Mouse (Mus musculus): ENCODE measurements around the gene Krtap19-5. TPM values are rescaled to one million over a fixed set of nuclear protein-coding genes. Genes with fewer than 3 reads are reported as not detected.

Gene Krtap19-5
- total RNA-seq (2021), result not detected
- long read RNA-seq, experiment 1, result 0 reads
- long read RNA-seq, experiment 2, result 0 reads

DNA sequence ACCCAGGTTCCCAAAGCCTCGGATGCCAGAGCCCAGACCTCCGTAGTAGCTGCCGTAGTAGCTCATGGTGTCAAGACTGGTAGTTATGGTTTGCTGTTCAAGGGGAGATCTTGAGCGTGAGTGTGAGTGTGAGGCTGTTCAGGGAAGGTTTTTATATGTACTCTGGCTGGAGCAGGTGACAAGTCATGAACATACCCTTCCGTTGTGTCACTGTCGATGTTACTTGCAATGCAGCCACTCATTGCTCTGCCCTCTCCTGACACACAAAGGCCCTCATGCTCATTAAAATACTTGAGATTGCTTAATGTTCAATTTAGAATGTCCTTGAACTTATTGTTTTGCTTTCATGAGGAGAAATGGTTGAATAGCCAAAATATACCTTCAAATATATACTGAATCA is at the start of gene Krtap19-5:
Krtap19-5 (minus strand) TSS at position 101 of the 400 bp plus-strand sequence.
- DNase-seq, result no peak

DNA sequence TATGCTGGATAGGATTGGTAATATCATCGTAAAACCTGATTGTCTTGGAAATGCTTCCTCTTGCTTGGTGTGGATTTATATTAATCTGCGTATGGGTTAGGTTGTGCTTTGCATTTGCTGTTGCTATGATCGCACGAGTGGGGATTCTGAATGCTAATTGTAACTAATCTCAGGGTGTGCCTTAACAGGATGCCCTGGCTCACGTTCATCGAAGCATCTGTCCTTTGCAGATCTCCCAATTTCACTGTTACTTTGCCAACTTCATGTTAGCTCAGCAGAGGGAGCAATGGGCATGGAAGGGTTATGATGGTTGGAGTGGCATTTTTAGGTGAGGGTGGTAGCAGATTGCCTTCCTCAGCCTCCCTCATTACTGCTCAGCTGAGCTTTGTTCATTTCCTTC is 44.8 kb upstream of the Krtap19-5 start:
- no peak for DNase-seq

DNA sequence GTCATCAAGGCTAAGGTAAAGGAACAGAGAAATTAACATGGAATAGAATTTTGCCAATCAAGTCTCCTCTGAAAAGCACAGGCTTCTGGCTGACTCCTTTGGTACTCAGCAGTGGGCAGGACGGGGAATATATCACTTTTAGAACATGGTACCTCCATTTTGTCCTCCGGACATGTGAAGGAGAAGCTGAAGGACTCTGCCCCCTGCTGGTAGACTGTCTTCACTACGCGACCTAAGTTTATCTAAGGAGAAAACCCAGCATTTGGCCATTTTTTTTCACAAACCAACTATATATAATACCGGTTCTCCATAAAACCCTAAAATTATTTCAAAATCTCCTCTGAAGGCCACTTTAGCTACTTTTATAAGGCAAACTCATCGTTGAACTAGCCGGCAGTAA is 42.0 kb upstream of the Krtap19-5 start:
- no peak for DNase-seq

DNA sequence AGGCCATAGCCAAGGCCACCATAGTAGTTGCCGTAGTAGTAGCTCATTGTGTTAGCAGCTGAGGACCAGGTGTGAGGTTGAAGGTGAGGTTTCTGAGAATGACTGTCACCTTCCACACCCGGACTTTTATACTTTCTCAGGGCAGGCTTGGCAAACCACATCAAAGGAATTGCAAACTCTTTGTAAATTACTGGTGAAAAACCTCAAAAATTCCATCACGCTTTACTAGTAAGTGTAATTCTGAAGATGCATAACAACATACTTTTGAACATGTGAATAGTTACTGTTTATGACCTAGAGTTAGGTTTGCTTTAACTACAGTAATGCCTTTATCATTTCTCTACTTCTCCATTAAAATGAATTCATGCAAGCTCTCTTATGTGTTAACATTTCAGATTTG is 35.9 kb upstream of the Krtap19-5 start, which contains the start of gene Krtap19-9b:
Krtap19-9b (minus strand) TSS at position 101 of the 400 bp plus-strand sequence.
- no peak for DNase-seq

DNA sequence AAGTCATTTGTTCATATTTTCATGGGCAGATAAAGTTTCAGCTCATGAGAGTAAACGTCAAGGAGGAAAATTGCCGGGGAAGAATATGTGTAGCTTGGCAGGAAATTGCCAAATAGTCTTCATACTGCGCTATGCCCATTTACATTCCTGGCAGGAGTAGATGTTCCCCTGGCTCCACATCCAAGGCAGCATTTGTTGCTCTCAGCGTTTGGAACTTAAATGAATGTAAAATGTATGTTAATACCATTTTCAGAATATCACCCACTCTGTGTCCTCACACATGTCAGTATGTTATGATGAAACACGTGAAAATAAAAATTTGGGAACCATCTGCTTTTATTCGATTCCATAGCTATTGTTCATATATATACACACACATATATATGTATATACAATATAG is 9.4 kb downstream of the Krtap19-5 start:
- DNase-seq, result no peak

DNA sequence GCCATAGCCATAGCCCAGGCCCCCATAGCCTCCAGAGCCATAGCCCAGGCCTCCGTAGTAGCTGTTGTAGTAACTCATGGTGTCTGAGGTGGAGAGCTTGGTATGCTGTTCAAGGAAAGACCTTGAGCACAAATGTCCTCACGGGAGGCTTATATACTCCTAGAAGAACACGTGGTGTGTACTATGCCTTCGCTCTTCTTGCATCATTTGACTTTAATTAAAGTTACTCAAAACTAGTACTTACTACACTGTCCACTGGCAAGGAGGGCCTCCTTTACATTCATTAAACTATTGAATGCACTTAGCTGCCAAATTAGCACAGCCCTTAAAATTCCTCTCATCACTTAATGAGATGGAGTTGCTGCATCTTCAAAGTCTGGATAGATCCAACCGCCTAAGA is 11.3 kb downstream of the Krtap19-5 start, which contains the start of gene Krtap19-4:
Krtap19-4 (minus strand) TSS at position 101 of the 400 bp plus-strand sequence.
- DNase-seq, result no peak

DNA sequence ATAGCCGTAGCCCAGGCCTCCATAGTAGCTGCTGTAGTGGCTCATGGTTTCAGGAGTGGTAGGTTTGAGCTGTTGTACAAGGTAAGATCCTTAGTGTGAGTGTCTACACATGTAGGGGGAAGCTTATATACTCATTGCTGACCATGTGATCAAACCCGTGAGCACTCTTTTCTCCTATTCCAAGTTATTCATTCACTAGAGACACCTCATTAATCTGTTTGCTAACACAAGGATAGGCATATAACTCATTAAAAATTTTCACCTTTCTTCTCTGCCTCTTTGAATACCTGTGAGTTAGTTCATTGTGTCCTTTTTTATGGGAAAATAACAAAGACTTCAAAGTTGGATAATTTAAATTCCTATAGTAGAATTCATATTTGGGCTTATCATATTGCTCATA is 18.3 kb downstream of the Krtap19-5 start, which contains the start of gene Krtap19-3:
Krtap19-3 (minus strand) TSS at position 101 of the 400 bp plus-strand sequence.
- no peak for DNase-seq

DNA sequence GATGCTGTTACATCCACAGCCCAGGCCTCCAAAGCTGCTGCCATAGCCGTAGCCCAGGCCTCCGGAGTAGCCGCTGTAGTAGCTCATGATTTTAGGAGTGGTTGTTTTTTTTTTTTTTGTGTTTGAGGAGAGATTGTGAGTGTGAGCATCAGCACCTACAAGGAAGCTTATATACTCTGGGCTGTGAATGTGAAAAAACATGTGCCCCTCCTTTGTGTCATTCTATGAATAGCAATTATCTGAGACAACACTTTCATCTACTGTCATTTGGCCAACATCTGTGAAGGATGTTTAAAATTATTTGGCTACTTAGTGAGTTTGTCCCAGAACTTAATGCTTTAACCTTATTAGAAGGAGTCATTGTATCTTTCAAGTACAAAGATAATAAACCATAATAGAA is 22.1 kb downstream of the Krtap19-5 start, which contains the start of gene Krtap19-2:
Krtap19-2 (minus strand) TSS at position 101 of the 400 bp plus-strand sequence.
- no peak for DNase-seq

DNA sequence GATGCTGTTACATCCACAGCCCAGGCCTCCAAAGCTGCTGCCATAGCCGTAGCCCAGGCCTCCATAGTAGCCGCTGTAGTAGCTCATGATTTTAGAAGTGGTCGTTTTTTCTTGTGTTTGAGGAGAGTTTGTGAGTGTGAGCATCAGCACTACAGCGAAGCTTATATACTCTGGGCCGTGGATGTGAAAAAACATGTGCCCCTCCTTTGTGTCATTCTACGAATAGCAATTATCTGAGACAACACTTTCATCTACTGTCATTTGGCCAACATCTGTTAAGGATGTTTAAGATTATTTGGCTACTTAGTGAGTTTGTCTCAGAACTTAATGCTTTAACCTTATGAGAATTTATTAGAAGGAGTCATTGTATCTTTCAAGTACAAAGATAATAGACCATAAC is 26.9 kb downstream of the Krtap19-5 start, which contains the start of gene Krtap19-1:
Krtap19-1 (minus strand) TSS at position 101 of the 400 bp plus-strand sequence.
- DNase-seq, result no peak

DNA sequence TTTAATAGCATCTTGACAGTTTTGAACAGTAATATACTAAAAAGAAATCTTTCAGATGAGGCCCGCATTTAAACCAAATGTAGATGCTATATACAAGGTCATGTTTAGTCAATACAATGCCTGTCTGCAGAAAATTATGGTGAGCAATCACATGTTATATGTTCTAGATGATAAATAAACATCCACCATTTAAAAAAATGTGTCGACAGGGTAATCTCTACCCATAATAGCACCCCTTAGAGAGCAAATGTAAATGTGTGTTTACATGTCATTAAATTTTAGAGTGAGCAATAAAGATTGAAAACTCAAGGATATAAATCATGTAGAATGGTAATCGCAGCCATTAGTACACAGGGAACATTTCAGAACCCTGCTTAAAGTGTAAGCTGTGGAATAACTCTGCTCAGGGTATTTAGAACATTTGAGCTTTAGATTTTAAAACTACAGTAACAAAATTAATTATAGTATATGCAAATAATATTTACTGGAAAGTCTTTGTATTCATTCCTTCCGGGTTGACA is 31.3 kb downstream of the Krtap19-5 start:
- no peak for DNase-seq

DNA sequence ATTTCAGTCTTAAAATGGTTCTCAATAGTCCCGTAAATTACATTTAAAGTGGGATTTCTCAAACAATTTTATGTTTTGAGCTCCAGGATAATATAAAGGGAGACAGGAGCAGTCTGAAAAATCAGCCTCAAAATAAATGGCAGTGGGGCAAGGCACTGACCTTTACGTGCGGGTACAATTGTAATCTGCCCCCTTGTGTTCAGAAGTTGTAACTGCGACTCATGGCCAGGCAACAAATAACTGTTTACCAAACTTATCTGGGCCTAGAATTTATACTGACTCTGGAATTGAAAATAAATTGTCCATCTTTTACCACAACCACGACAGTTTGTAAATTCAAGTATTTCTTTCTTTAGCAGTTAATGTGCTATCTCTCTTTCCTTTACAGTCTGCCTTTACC is 44.8 kb downstream of the Krtap19-5 start:
- peak in 1 of 2 experiments; percentile 4 for DNase-seq

DNA sequence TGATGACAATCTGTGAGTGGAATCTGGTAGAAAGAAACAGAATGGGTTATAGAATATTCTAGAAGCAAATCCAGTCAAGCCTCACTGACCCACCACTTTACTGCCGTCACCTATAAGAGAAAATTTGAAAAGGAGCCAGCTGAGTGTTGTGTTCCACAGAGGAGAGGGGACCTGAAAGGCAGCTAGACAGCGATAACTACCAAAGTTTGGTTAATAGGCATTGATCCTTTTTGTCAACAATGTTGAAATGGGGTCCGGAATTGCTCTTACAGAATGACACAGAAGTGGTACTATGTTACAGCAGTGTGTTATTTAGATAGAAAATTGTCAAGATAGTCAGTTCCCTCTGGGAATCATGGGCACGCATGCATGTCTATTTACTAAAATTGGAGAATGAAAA is 47.7 kb downstream of the Krtap19-5 start:
- DNase-seq, result no peak

DNA sequence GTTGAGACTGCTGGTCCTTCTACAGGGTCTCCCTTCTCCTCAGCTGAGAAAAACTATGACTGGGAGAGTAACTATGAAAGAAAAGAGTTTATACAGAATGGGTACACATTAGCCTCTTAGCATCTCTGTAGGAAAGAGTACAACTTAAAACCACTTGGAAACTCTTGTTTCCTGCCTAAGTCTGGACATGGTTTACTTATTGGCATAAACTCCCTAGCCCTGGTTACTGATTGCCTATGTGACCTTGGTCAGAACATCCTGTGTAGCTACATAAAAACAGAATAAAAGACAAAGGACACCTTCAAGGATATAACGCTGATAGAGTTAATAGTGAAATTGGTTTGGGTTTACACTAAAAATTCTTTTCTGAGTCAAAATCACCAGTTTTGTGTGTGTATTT is 48.9 kb downstream of the Krtap19-5 start:
- DNase-seq, result no peak

Other genes starting within 250 kb of the Krtap19-5 start
- gene Krtap26-1, start 248.7 kb downstream of the Krtap19-5 start, total RNA-seq (2021), result not detected
- not detected for gene Krtap27-1, start 224.8 kb downstream of the Krtap19-5 start, total RNA-seq (2021)
- gene 2310061N02Rik, start 188.5 kb downstream of the Krtap19-5 start, total RNA-seq (2021), result not detected
- gene Krtap13-1, start 167.6 kb downstream of the Krtap19-5 start, total RNA-seq (2021), result not detected
- gene Krtap13, start 144.8 kb downstream of the Krtap19-5 start, total RNA-seq (2021), result not detected
- gene 2310034C09Rik, start 137.6 kb downstream of the Krtap19-5 start, total RNA-seq (2021), result not detected
- not detected for gene 2310057N15Rik, start 122.3 kb downstream of the Krtap19-5 start, total RNA-seq (2021)
- not detected for gene Gm5965, start 118.6 kb downstream of the Krtap19-5 start, total RNA-seq (2021)
- gene Gm20741, start 84.2 kb downstream of the Krtap19-5 start, total RNA-seq (2021), result not detected
- not detected for gene Krtap15, start 76.2 kb downstream of the Krtap19-5 start, total RNA-seq (2021)
- gene Krtap14, start 70.3 kb downstream of the Krtap19-5 start, total RNA-seq (2021), result not detected
- not detected for gene Krtap19-1, start 27.0 kb downstream of the Krtap19-5 start, total RNA-seq (2021)
- gene Krtap19-2, start 22.2 kb downstream of the Krtap19-5 start, total RNA-seq (2021), result not detected
- not detected for gene Krtap19-3, start 18.4 kb downstream of the Krtap19-5 start, total RNA-seq (2021)
- gene Krtap19-4, start 11.4 kb downstream of the Krtap19-5 start, total RNA-seq (2021), result not detected
- gene Krtap19-9b, start 35.8 kb upstream of the Krtap19-5 start, total RNA-seq (2021), result not detected
- gene Krtap16-3, start 66.4 kb upstream of the Krtap19-5 start, total RNA-seq (2021), result not detected
- not detected for gene Krtap22-2, start 114.3 kb upstream of the Krtap19-5 start, total RNA-seq (2021)
- not detected for gene Gm10229, start 118.8 kb upstream of the Krtap19-5 start, total RNA-seq (2021)
- gene Krtap6-1, start 135.2 kb upstream of the Krtap19-5 start, total RNA-seq (2021), result not detected
- not detected for gene Gm10228, start 145.0 kb upstream of the Krtap19-5 start, total RNA-seq (2021)
- gene Krtap6-5, start 151.4 kb upstream of the Krtap19-5 start, total RNA-seq (2021), result not detected
- not detected for gene 1110025L11Rik, start 167.5 kb upstream of the Krtap19-5 start, total RNA-seq (2021)
- not detected for gene Krtap6-3, start 187.6 kb upstream of the Krtap19-5 start, total RNA-seq (2021)
- gene Gm6358, start 244.4 kb upstream of the Krtap19-5 start, total RNA-seq (2021), result not detected